Mouse (Mus musculus) small intestine, adult 2 months (tissue): Measurements from ENCODE around the gene Dop1b. TPM values are rescaled to one million over a fixed set of nuclear protein-coding genes. Genes with fewer than 3 reads are reported as not detected.
"Not testable (repeated sequence)": the region's sequence is repeated elsewhere in the genome, so short reads cannot be mapped to it uniquely, and the experiment has no call there.

Experiments used
- H3K27ac ChIP-seq: fragments of 200-500 bp; 2 replicates; pipeline ENCODE4 v1.5.1; 2012; ENCODE audit warnings: low read depth, low read length, control low read depth, inconsistent platforms; ENCODE audit not compliant: insufficient read depth
- H3K27me3 ChIP-seq: fragments of 200-500 bp; 2 replicates; pipeline ENCODE4 v1.6.1; 2012; ENCODE audit warnings: mild to moderate bottlenecking, moderate library complexity, low read length, inconsistent platforms; ENCODE audit not compliant: control insufficient read depth, insufficient read depth
- H3K36me3 ChIP-seq: fragments of 200-500 bp; 2 replicates; pipeline ENCODE4 v1.6.1; 2012; ENCODE audit warnings: mild to moderate bottlenecking, low read length, control low read depth, inconsistent platforms; ENCODE audit not compliant: control insufficient read depth, insufficient read depth
- H3K4me1 ChIP-seq: fragments of 200-500 bp; 2 replicates; pipeline ENCODE4 v1.6.1; 2012; ENCODE audit warnings: low read length, inconsistent platforms, mixed read lengths; ENCODE audit not compliant: control insufficient read depth, insufficient read depth, insufficient read length
- H3K4me3 ChIP-seq: fragments of 200-500 bp; 2 replicates; pipeline ENCODE4 v1.5.1; 2012; ENCODE audit warnings: low read depth, mild to moderate bottlenecking, control low read depth, inconsistent platforms, low read length, moderate library complexity
- CTCF ChIP-seq: fragments of 200-500 bp; IDR thresholded peaks from 2 replicates; pipeline ENCODE4 v1.5.1; 2012; ENCODE audit warnings: low read depth, mild to moderate bottlenecking, control low read depth, inconsistent platforms, low read length, moderate library complexity, mixed read lengths; ENCODE audit not compliant: insufficient replicate concordance, insufficient read length; ENCODE audit errors: extremely low read depth
- POLR2A ChIP-seq: fragments of 200-500 bp; IDR thresholded peaks from 2 replicates; pipeline ENCODE4 v1.6.1; 2012; ENCODE audit warnings: low read depth, mild to moderate bottlenecking, control low read depth, inconsistent platforms, low read length, moderate library complexity
- WGBS: fragments of 180-500 bp; shearing (Covaris S2); methylation state at CpG from one replicate; pipeline ENCODE4 v1.1.7; 2018; 5-methylcytosine and 5-hydroxymethylcytosine counted together
- polyA plus RNA-seq: library from polyadenylated mRNA; depleted of rRNA; stranded (reverse); fragments of >200 nt; gene quantifications from 2 replicates; pipeline ENCODE4 v1.2.3, GENCODE M21; 2012

Gene Dop1b
- polyA plus RNA-seq, 1 experiment: 94.1 TPM

- Histone ChIP-seq H3K27ac (no peak overlapping the region), H3K36me3 (peaks cover 47% of the 10 kb centered on the region)
- WGBS: 84% methylated on average over 5 of the region's 5 CpGs
Measured at GRCm38 (mm10) chr16:93776468-93776867, 64.8 kb downstream of the Dop1b start.

GRCm38 (mm10) chr16:93777247-93777999 lies 65.7 kb downstream of the Dop1b start:
- no peak for TF ChIP-seq CTCF
- TF ChIP-seq POLR2A: no peak
- Histone ChIP-seq H3K4me1 (no peaks in the 10 kb centered on the region), H3K4me3 (no peak overlapping the region), H3K27ac (peak overlapping the region; percentile 32; the same call in 1 of the 2 replicates), H3K36me3 (peaks cover 53% of the 10 kb centered on the region), H3K27me3 (no peaks in the 10 kb centered on the region)
- WGBS: 77% methylated on average over 14 of the region's 14 CpGs

More at GRCm38 (mm10) chr16:93776468-93776867, 64.8 kb downstream of the Dop1b start:
- Histone ChIP-seq H3K4me1 (no peaks in the 10 kb centered on the region), H3K4me3 (no peak overlapping the region), H3K27me3 (no peaks in the 10 kb centered on the region)
- TF ChIP-seq CTCF: no peak
- TF ChIP-seq POLR2A: no peak

GRCm38 (mm10) chr16:93778393-93778792 lies 66.7 kb downstream of the Dop1b start:
- H3K36me3 ChIP-seq: peaks cover 51% of the 10 kb centered on the region
- not testable (repeated sequence) for H3K4me1 ChIP-seq, H3K4me3 ChIP-seq, H3K27me3 ChIP-seq, H3K27ac ChIP-seq
- 95% methylated on average over 4 of the region's 4 CpGs for WGBS

- 45% methylated on average over 4 of the region's 4 CpGs for WGBS
Measured at GRCm38 (mm10) chr16:93779554-93779953, 67.8 kb downstream of the Dop1b start.

GRCm38 (mm10) chr16:93780660-93781479 lies 69.2 kb downstream of the Dop1b start:
- no peaks in the 10 kb centered on the region for H3K27me3 ChIP-seq
- no peaks in the 10 kb centered on the region for H3K4me1 ChIP-seq
- 64% methylated on average over 14 of the region's 14 CpGs for whole genome bisulfite sequencing
- H3K27ac ChIP-seq: no peak overlapping the region
- TF ChIP-seq POLR2A (no peak), CTCF (no peak)
- peaks cover 48% of the 10 kb centered on the region for H3K36me3 ChIP-seq
- H3K4me3 ChIP-seq: no peak overlapping the region

More at GRCm38 (mm10) chr16:93779554-93779953, 67.8 kb downstream of the Dop1b start:
- Histone ChIP-seq H3K4me3 (no peak overlapping the region), H3K36me3 (peaks cover 47% of the 10 kb centered on the region), H3K27me3 (no peaks in the 10 kb centered on the region), H3K27ac (no peak overlapping the region), H3K4me1 (no peaks in the 10 kb centered on the region)
- TF ChIP-seq POLR2A (no peak), CTCF (no peak)

GRCm38 (mm10) chr16:93784175-93784574 lies 72.5 kb downstream of the Dop1b start:
- no peak for TF ChIP-seq POLR2A
- TF ChIP-seq CTCF: peak; percentile 37; the same call in 1 of the 2 replicates
- Histone ChIP-seq H3K36me3 (peaks cover 31% of the 10 kb centered on the region), H3K27ac (no peak overlapping the region), H3K4me3 (no peak overlapping the region), H3K4me1 (no peaks in the 10 kb centered on the region), H3K27me3 (no peaks in the 10 kb centered on the region)
- 95% methylated on average over 7 of the region's 7 CpGs for WGBS

GRCm38 (mm10) chr16:93785805-93786204 lies 74.1 kb downstream of the Dop1b start:
- TF ChIP-seq POLR2A (no peak), CTCF (peak; percentile 84; the same call in 1 of the 2 replicates)
- Histone ChIP-seq H3K4me3 (no peak overlapping the region), H3K27me3 (no peaks in the 10 kb centered on the region), H3K27ac (no peak overlapping the region), H3K4me1 (no peaks in the 10 kb centered on the region), H3K36me3 (peaks cover 28% of the 10 kb centered on the region)
- WGBS: 16% methylated on average over 9 of the region's 9 CpGs
